Mouse (Mus musculus) cerebellum, adult 2 months (tissue): ENCODE data around the gene Apba3. TPM values are rescaled to one million over a fixed set of nuclear protein-coding genes. Genes with fewer than 3 reads are reported as not detected.

Experiments used
- DNase-seq, 2 experiments: peaks; one replicate each; pipeline ENCODE4 v3.0.0; 2021
- H3K27ac ChIP-seq: fragments of 200-500 bp; 2 replicates; pipeline ENCODE4 v1.5.1; 2012; ENCODE audit warnings: low read length, control low read depth, inconsistent platforms; ENCODE audit not compliant: insufficient read depth
- H3K27me3 ChIP-seq: fragments of 200-500 bp; 2 replicates; pipeline ENCODE4 v1.6.1; 2012; ENCODE audit warnings: inconsistent platforms, mild to moderate bottlenecking, low read length, moderate library complexity; ENCODE audit not compliant: control insufficient read depth, insufficient read depth
- H3K4me1 ChIP-seq: fragments of 200-500 bp; 2 replicates; pipeline ENCODE4 v1.6.1; 2011; ENCODE audit warnings: low read length; ENCODE audit not compliant: control insufficient read depth, insufficient read depth
- H3K4me3 ChIP-seq: fragments of 200-500 bp; replicated peaks from 2 replicates; pipeline ENCODE3; 2011; ENCODE audit warnings: mild to moderate bottlenecking, low read depth, low read length, control low read depth; ENCODE audit not compliant: insufficient read depth
- CTCF ChIP-seq: fragments of 200-500 bp; IDR thresholded peaks from 2 replicates; pipeline ENCODE4 v1.5.1; 2011; ENCODE audit warnings: low read depth, mild to moderate bottlenecking, control low read depth, low read length, moderate library complexity, borderline replicate concordance; ENCODE audit not compliant: insufficient read depth
- POLR2A ChIP-seq: fragments of 200-500 bp; IDR thresholded peaks from 2 replicates; pipeline ENCODE4 v1.6.1; 2011; ENCODE audit warnings: low read length, control low read depth, borderline replicate concordance; ENCODE audit not compliant: insufficient read depth
- WGBS: fragments of 180-500 bp; shearing (Covaris S2); methylation state at CpG from one replicate; pipeline ENCODE4 v1.1.7; 2018; 5-methylcytosine and 5-hydroxymethylcytosine counted together
- polyA plus RNA-seq: library from polyadenylated mRNA; depleted of rRNA; stranded (reverse); fragments of >200 nt; gene quantifications from 2 replicates; pipeline ENCODE4 v1.2.3, GENCODE M21; 2012

The Apba3 gene
- polyA plus RNA-seq, 1 experiment = 61.8 TPM

DNA sequence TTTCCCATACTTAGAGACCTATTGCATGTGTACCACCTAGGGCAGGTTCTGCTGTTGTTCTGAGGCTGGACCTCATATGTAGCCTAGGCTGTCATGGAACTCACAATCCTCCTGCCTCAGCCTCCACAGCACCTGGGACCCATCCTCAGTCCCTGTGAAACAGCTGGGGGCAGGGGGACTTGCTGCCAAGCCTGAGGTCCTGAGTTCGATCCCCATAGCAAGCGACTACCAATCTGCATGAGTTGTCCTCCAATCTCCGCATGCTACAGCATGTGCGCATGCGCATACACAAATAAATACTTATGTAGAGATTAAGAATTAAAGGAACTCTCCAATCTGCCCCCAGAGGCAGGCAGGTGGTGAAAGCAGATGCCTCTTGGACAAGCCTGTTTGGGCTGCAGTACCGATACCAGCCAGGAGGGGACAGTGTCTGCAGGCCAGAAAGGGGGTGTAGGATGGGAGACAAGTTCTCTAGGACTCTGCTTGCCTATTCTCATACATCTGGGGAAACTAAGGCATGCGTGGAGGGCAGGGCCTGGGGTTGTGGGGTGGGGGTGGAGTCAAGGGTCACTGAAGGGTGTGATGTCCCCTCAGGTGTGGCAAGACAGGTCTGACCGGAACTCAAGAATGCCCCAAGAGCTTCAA lies 20.9 kb downstream of the Apba3 start:
- TF ChIP-seq CTCF (peak; percentile 75), POLR2A (no peak)
- WGBS = 64% methylated on average over 8 of the region's 8 CpGs
- H3K27me3 ChIP-seq = no peaks in the 10 kb centered on the region

GRCm38 (mm10) chr10:81288601-81289000 lies 21.8 kb downstream of the Apba3 start:
- Histone ChIP-seq H3K27ac (no peak overlapping the region), H3K4me1 (no peaks in the 10 kb centered on the region; the same call in 1 of the 2 replicates), H3K27me3 (no peaks in the 10 kb centered on the region), H3K4me3 (no peak overlapping the region)
- TF ChIP-seq CTCF (peak; percentile 68; the same call in 1 of the 2 replicates), POLR2A (no peak)
- 30% methylated on average over 6 of the region's 6 CpGs for WGBS
- DNase-seq = peak in 1 of 2 experiments; percentile 64

More for the DNA sequence above, 20.9 kb downstream of the Apba3 start:
- no peak overlapping the region for H3K27ac ChIP-seq
- H3K4me3 ChIP-seq = no peak overlapping the region
- H3K4me1 ChIP-seq = no peaks in the 10 kb centered on the region; the same call in 1 of the 2 replicates
- DNase-seq = no peak

DNA sequence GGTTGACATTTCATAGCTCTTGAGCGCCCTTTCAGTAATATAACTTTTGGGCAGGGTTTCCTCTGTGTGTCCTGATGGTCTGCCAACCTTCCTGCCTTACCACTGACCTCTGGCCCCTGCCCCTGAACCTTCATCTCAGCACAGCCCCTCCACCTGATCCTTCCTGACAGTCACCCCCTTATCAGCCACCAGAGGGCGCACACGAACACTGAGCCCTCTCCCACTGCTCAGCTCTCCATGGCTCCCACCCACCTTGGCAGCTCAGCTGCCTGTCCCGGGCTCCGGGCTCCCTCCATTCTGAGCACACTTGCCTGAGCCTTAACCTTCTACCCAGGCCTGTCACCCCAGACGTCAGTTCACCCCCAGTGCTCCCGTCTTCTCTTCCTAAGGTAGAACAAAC lies 22.5 kb downstream of the Apba3 start:
- Histone ChIP-seq H3K27ac (no peak overlapping the region), H3K4me1 (no peaks in the 10 kb centered on the region; the same call in 1 of the 2 replicates), H3K4me3 (no peak overlapping the region), H3K27me3 (no peaks in the 10 kb centered on the region)
- TF ChIP-seq POLR2A (no peak), CTCF (peak; percentile 92)
- DNase-seq = peak; percentile 70 to 75
- WGBS = 3% methylated on average over 7 of the region's 7 CpGs

DNA sequence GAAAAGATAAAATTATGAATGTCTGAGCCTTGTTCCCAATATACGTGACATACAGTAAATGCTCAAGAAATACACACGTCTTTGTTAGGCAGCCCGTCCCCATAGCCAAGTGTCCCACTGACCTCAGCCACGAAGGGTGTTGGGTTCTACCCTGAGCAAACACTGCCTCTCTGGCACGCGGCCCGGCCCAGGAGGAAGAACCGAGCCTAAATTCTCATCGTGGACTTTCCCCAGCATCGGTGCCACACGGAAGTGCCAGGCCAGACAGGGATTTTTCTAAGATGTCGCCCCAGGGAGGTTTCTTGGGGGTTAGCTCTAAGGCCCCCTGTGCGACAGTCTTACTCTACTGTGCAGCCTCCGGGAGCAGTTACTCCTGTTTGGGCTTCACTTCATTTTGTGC lies 23.1 kb downstream of the Apba3 start:
- TF ChIP-seq CTCF (no peak), POLR2A (no peak)
- no peaks in the 10 kb centered on the region for H3K27me3 ChIP-seq
- H3K4me3 ChIP-seq = no peak overlapping the region
- peak in 1 of 2 experiments; percentile 34 for DNase-seq
- no peak overlapping the region for H3K27ac ChIP-seq
- peaks cover 4% of the 10 kb centered on the region for H3K4me1 ChIP-seq
- WGBS = 63% methylated on average over 14 of the region's 14 CpGs

DNA sequence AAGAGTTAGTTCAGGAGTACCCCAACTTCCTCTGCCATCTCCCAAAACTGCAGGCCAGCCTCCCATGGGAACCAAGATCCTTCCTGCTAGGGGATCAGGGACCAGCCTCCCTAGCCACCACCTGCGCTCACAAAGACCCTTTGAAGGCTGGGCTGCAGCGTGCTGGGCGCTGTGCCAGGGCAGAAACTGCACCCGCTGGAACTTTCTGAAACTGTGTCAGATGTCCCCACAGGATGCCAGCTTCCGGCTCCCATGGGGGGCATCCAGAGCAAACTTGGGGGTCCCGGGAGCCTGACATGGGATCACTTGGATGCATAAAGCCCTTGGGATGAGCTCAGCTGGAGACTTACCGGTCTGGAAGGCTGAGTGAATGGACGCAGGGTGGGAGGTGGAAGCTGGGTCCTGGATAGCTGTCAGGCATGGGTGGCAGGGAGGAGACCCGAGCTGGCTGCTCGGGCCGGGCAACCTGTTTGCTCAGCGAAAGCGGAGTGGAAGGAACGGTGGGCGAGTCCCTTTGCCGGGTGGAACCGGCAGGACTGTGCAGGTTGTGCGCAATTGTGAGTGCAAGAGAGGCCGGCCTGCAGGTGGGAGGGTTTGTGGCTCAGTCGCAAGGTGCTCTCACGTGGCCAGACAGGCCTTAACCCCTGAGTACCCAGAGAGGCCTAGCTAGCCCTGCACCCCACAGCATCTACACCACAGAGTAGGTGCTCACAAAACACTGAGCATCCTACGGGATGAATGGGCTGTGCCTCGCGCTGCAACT lies 24.1 kb downstream of the Apba3 start:
- Histone ChIP-seq H3K4me1 (peaks cover 14% of the 10 kb centered on the region), H3K27ac (no peak overlapping the region), H3K4me3 (no peak overlapping the region), H3K27me3 (no peaks in the 10 kb centered on the region)
- TF ChIP-seq CTCF (no peak), POLR2A (no peak)
- DNase-seq = peak in 1 of 2 experiments; percentile 40
- WGBS = 33% methylated on average over 24 of the region's 24 CpGs

DNA sequence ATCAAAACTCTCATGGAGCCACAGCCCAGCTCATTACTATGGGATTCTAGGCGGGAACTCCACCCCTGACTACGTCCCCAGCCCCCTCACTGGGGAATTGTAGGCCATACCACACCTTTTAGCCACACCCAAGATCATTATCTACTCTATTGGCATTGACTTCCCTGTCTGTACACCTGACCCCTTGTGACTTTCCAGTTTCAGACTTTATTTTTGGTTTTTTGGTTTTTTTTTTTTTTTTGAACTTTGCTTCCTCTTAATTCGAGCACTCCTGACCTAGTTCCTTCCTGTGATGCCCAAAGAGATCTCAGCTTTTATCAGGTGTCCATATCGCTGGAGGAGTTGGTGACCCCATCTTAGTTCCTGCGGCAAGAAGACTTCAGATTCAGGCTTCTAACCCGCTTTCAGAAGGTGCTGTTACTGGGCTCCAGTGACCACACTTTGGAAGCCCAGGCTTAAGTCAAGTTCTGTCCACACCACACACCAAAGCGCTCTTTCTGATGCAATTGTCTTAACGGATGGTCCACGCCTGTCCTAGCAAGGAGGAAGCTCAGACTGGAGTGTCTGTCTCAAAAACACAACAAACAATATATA lies 24.8 kb downstream of the Apba3 start, which contains the start of gene Tjp3:
Gene Tjp3 (minus strand): TSS at position 71 of the 594 bp plus-strand sequence.
- no peak for TF ChIP-seq CTCF
- no peak for TF ChIP-seq POLR2A
- Histone ChIP-seq H3K4me3 (no peak within 1 kb of the TSS), H3K27ac (no peak within 1 kb of the TSS), H3K27me3 (no peaks in the 10 kb centered on the region), H3K4me1 (peaks cover 22% of the 10 kb centered on the region)
- no peak for DNase-seq
- WGBS = 81% methylated on average over 9 of the region's 9 CpGs

- TF ChIP-seq CTCF = peak; percentile 79
- TF ChIP-seq POLR2A = peak; percentile 84
- Histone ChIP-seq H3K4me1 (peaks cover 29% of the 10 kb centered on the region), H3K4me3 (peak within 1 kb of the TSS; percentile 71), H3K27me3 (no peaks in the 10 kb centered on the region), H3K27ac (peak within 1 kb of the TSS; percentile 87)
- WGBS = under 1% methylated on average over 80 of the region's 80 CpGs
- peak; percentile 100 for DNase-seq
Measured at GRCm38 (mm10) chr10:81292554-81293333, 26.0 kb downstream of the Apba3 start, which contains the start of gene Pip5k1c. Gene Pip5k1c, plus strand, starts transcription at chr10:81292963.
